Mouse (Mus musculus) testis, adult 2 months (tissue): ENCODE results near the gene Mepce.

Source experiments
- CTCF ChIP-seq: fragments of 200-500 bp; IDR thresholded peaks from 2 replicates; pipeline ENCODE4 v1.5.1; 2012; ENCODE audit warnings: low read depth, mild to moderate bottlenecking, inconsistent platforms, low read length, moderate library complexity; ENCODE audit not compliant: control insufficient read depth, insufficient read depth, insufficient replicate concordance
- POLR2A ChIP-seq: fragments of 200-500 bp; IDR thresholded peaks from 2 replicates; pipeline ENCODE4 v1.6.1; 2012; ENCODE audit warnings: low read depth, mild to moderate bottlenecking, inconsistent platforms, low read length, moderate library complexity; ENCODE audit not compliant: control insufficient read depth

GRCm38 (mm10) chr5:137822602-137823001 is 35.1 kb upstream of the Mepce start:
- TF ChIP-seq POLR2A (no peak), CTCF (no peak)
